Mouse (Mus musculus): ENCODE measurements at regions not wholly inside any gene's neighbourhood (a gene's known extent, or its start where the extent isn't known, plus 50 kb on each side); places are given as distances from the start of the nearest gene placed in this dataset.

- TF ChIP-seq CTCF (conservative IDR thresholded peaks at IDR 0.05; ENCODE audit: low read length): no peak
- TF ChIP-seq POU5F1 (IDR thresholded peaks at IDR 0.05; ENCODE audit: borderline replicate concordance, low read length): no peak
Observed at GRCm38 (mm10) chr7:95809626-95810025, 361.4 kb upstream of the Tenm4 start.

Data from E14TG2a.4 (cell line).